Mouse (Mus musculus) intestine, postnatal 0 days (tissue): ENCODE data around the gene Cngb1. TPM values are rescaled to one million over a fixed set of nuclear protein-coding genes. Genes with fewer than 3 reads are reported as not detected.

Experiments used
- ATAC-seq: fragments of 200-750 bp; cut with Nextera tagmentation; 2 replicates; pipeline ENCODE4 v1.8.0; 2017; ENCODE audit warnings: mild to moderate bottlenecking, moderate TSS enrichment, moderate library complexity
- H3K27ac ChIP-seq: fragments of 300-500 bp; sonication (generic); 2 replicates; pipeline ENCODE4 v1.5.1; 2014; ENCODE audit warnings: mild to moderate bottlenecking, low read depth, low read length, moderate library complexity
- H3K27me3 ChIP-seq: fragments of 300-500 bp; sonication (generic); replicated peaks from 2 replicates; pipeline ENCODE4 v1.6.1; 2014; ENCODE audit warnings: low read length, mixed read lengths; ENCODE audit not compliant: control insufficient read depth, insufficient read depth
- H3K36me3 ChIP-seq: fragments of 300-500 bp; sonication (generic); 2 replicates; pipeline ENCODE4 v1.6.1; 2014; ENCODE audit warnings: mild to moderate bottlenecking, moderate library complexity; ENCODE audit not compliant: control insufficient read depth, insufficient read depth
- H3K4me1 ChIP-seq: fragments of 300-500 bp; sonication (generic); replicated peaks from 2 replicates; pipeline ENCODE4 v1.6.1; 2014; ENCODE audit warnings: antibody characterized with exemption, low read length, mixed read lengths; ENCODE audit not compliant: control insufficient read depth, insufficient read depth
- H3K4me2 ChIP-seq: fragments of 300-500 bp; sonication (generic); replicated peaks from 2 replicates; pipeline ENCODE4 v1.6.1; 2014; ENCODE audit warnings: low read depth, mild to moderate bottlenecking, moderate library complexity
- H3K4me3 ChIP-seq: fragments of 300-500 bp; sonication (generic); 2 replicates; pipeline ENCODE4 v1.5.1; 2014; ENCODE audit warnings: low read depth, low read length
- H3K9ac ChIP-seq: fragments of 300-500 bp; sonication (generic); 2 replicates; pipeline ENCODE4 v1.6.1; 2014; ENCODE audit warnings: mild to moderate bottlenecking, low read depth, low read length
- H3K9me3 ChIP-seq: fragments of 300-500 bp; sonication (generic); 2 replicates; pipeline ENCODE4 v1.6.1; 2016; ENCODE audit warnings: mixed run types; ENCODE audit not compliant: control insufficient read depth
- CTCF ChIP-seq: sonication (generic); IDR thresholded peaks from 2 replicates; pipeline ENCODE4 v1.5.1; 2016; ENCODE audit warnings: low read depth, mild to moderate bottlenecking, control low read depth, antibody characterized with exemption, moderate library complexity
- WGBS: fragments of 180-500 bp; shearing (Covaris S2); extraction: QIAGEN DNeasy Blood & Tissue Kit; methylation state at CpG from one replicate; pipeline ENCODE4 v1.1.7; 2014; 5-methylcytosine and 5-hydroxymethylcytosine counted together
- polyA plus RNA-seq: library from polyadenylated mRNA; unstranded; fragments of >200 nt; fragmentation: Nextera tagmentation; extraction: Ambion mirVana; gene quantifications from 2 replicates; pipeline ENCODE4 v1.2.1, GENCODE M21; 2015

Gene Cngb1
- polyA plus RNA-seq, 1 experiment from 2014 or later: 0.94 TPM

GRCm38 (mm10) chr8:95201491-95201890 is 104.9 kb downstream of the Cngb1 start:
- WGBS: 56% methylated on average over 7 of the region's 7 CpGs
- Histone ChIP-seq H3K4me3 (peak overlapping the region; percentile 26), H3K4me1 (no peaks in the 10 kb centered on the region), H3K27me3 (no peaks in the 10 kb centered on the region), H3K27ac (no peak overlapping the region), H3K9ac (no peak overlapping the region), H3K9me3 (no peaks in the 10 kb centered on the region), H3K36me3 (no peaks in the 10 kb centered on the region), H3K4me2 (peak overlapping the region; percentile 57)
- ATAC-seq: no peak
- no peak for TF ChIP-seq CTCF

- Histone ChIP-seq H3K4me3 (no peak overlapping the region; the same call in 1 of the 2 replicates), H3K4me1 (no peaks in the 10 kb centered on the region), H3K27ac (no peak overlapping the region), H3K36me3 (no peaks in the 10 kb centered on the region), H3K9ac (no peak overlapping the region), H3K27me3 (no peaks in the 10 kb centered on the region), H3K9me3 (no peaks in the 10 kb centered on the region), H3K4me2 (peak overlapping the region; percentile 43)
- 40% methylated on average over 9 of the region's 9 CpGs for WGBS
- no peak; the same call in 1 of the 2 replicates for TF ChIP-seq CTCF
- ATAC-seq: no peak
Measured at GRCm38 (mm10) chr8:95200001-95200405, 106.4 kb downstream of the Cngb1 start.

GRCm38 (mm10) chr8:95195728-95196127 is 110.7 kb downstream of the Cngb1 start:
- Histone ChIP-seq H3K4me1 (no peaks in the 10 kb centered on the region), H3K9me3 (no peaks in the 10 kb centered on the region), H3K27ac (no peak overlapping the region), H3K9ac (no peak overlapping the region), H3K4me3 (no peak overlapping the region), H3K4me2 (no peak overlapping the region), H3K27me3 (no peaks in the 10 kb centered on the region), H3K36me3 (no peaks in the 10 kb centered on the region)
- 65% methylated on average over 11 of the region's 11 CpGs for WGBS
- no peak for TF ChIP-seq CTCF
- no peak for ATAC-seq

- no peak overlapping the region for H3K4me2 ChIP-seq
- WGBS: 65% methylated on average over 9 of the region's 9 CpGs
- H3K36me3 ChIP-seq: no peaks in the 10 kb centered on the region; the same call in 1 of the 2 replicates
- peak; percentile 55 for ATAC-seq
- H3K27ac ChIP-seq: no peak overlapping the region
- no peaks in the 10 kb centered on the region for H3K27me3 ChIP-seq
- H3K9me3 ChIP-seq: no peaks in the 10 kb centered on the region
- H3K4me1 ChIP-seq: no peaks in the 10 kb centered on the region
- no peak overlapping the region for H3K4me3 ChIP-seq
- H3K9ac ChIP-seq: no peak overlapping the region
- TF ChIP-seq CTCF: peak; percentile 33
Measured at GRCm38 (mm10) chr8:95191497-95192175, 114.7 kb downstream of the Cngb1 start.

Other genes with a start within 250 kb of the Cngb1 start
- 12.7 and 14.2 TPM in 2 replicates for gene Katnb1, start 225.4 kb downstream of the Cngb1 start, polyA plus RNA-seq
- gene Kifc3, start 103.8 kb downstream of the Cngb1 start, polyA plus RNA-seq: 20.9 and 21.1 TPM in 2 replicates
- gene Tepp, start 4.0 kb upstream of the Cngb1 start, polyA plus RNA-seq: 0.46 TPM in 1 of 2 replicates, not detected in the other
- 2.2 and 2.3 TPM in 2 replicates for gene Zfp319, start 25.4 kb upstream of the Cngb1 start, polyA plus RNA-seq
- gene Usb1, start 25.7 kb upstream of the Cngb1 start, polyA plus RNA-seq: 22.3 and 25.6 TPM in 2 replicates
- gene Mmp15, start 45.7 kb upstream of the Cngb1 start, polyA plus RNA-seq: 9.9 and 11.9 TPM in 2 replicates
- gene Cfap20, start 128.3 kb upstream of the Cngb1 start, polyA plus RNA-seq: 61.5 and 62.2 TPM in 2 replicates
- gene Csnk2a2, start 183.5 kb upstream of the Cngb1 start, polyA plus RNA-seq: 6.7 and 7.2 TPM in 2 replicates
- gene Ccdc113, start 227.5 kb upstream of the Cngb1 start, polyA plus RNA-seq: 0.14 and 0.20 TPM in 2 replicates